Mouse (Mus musculus) ovary, postnatal 36 days (tissue): ENCODE results near the gene Pnpla5.
"Not testable (repeated sequence)": the region's sequence is repeated elsewhere in the genome, so short reads cannot be mapped to it uniquely, and the experiment has no call there.

Experiments
- DNase-seq: peaks from one replicate; pipeline ENCODE4 v3.0.0; 2022; ENCODE audit warnings: low spot score, mixed read lengths

Pnpla5 gene

DNA sequence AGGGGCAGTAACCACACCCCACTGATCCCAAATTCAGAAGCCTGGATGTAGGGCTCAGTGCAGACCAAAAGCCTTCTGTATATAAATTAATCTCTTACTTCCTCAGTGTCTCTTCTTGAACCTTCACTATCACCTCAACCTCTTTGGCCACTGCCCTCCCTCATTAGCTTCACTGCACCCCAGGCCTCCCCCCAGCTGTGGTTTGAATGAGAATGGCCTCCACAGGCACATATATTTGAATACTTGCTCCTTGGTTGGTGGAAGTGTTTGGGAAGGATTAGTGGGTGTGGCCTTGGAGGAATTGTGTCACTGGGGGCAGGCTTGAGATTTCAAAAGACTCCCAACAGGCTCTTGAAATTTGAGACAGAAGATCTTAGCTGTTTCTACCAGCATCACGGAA, 6.5 kb downstream of the Pnpla5 start:
- no peak for DNase-seq

DNA sequence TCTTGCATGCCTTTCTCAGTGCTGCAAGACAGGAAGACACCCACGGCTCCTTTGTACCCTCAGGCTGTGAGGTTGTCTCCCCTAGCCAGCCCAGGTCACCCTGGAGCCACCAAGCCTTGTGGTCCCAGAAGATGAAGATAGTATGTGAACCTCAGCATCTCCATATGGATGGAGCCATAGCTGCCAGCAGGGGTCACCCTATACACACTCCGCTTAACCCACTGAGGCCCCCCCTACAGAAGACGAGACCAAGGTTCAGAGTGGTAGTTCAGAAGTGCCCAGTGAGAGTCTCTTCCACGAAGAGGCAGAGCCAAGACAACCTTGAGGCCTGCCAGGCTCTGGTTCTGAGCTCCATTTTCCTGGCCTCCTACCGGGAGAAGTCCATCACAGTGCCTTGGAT, 7.2 kb downstream of the Pnpla5 start:
- DNase-seq, result no peak

DNA sequence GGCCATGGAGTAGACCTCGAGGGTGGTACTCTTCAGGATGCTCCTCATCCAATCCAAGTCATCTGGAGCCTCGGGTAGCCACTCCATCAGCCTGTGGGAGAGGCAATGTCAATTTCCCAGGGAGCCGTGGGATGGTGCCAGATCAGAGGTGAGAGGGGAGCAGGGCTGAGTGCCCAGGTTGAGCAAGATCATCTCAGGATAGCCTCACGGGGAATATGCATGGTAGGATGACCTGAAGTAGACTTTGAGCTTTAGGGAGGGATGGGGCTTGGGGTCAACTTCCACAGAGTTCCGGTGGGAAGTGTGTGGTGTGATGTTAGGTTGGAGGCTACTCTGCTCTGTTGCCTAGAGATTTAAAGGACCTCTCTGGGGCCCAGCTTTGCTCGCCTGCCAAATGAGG, 9.1 kb downstream of the Pnpla5 start:
- no peak for DNase-seq

DNA sequence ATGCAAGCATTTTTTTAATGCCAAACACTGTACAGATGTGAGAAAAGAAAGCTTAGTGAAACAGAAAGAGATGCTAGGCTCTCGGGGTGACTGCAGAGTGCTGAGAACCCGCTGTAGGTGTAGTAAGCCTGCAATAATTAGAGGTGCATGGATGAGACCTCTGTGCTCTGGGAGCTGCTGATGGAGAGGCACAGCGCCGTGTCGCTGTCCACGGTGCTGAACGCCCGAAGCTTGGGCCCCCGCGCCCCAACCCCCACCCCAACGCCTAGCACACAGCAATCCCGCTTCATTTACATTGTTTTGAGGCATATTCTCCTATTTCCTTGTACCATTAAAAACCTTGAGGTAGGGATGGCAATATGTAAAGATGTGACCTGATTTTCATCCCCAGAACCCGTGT, 14.1 kb downstream of the Pnpla5 start:
- peak; percentile 40 for DNase-seq

DNA sequence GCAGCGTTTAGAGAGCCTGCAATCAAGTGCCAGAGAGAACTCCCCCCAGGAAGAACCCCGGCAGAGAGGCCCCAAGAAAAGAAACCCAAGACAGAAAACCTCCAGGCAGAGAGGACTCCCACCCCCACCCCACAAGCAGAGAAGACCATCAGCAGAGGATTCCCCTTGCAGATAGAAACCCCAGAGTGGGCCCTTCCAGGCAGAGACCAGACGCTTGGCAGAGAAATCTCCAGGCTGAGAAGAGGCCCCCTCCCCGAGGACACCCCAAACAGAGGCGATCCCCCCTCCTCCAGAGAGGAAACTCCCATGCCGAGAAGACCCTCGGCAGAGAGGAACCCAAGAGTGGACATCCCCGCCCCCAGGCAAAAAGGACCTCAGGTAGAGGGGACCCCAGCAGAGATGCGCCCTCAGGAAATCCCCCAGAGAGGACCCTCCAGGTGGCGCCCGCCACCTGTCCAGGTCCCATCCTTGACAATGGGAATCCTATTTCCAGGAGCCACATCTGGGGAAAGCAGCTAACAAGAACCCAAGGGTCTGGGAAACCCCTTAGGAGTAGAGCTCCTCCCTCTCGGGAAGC, 17.0 kb downstream of the Pnpla5 start:
- no peak for DNase-seq

DNA sequence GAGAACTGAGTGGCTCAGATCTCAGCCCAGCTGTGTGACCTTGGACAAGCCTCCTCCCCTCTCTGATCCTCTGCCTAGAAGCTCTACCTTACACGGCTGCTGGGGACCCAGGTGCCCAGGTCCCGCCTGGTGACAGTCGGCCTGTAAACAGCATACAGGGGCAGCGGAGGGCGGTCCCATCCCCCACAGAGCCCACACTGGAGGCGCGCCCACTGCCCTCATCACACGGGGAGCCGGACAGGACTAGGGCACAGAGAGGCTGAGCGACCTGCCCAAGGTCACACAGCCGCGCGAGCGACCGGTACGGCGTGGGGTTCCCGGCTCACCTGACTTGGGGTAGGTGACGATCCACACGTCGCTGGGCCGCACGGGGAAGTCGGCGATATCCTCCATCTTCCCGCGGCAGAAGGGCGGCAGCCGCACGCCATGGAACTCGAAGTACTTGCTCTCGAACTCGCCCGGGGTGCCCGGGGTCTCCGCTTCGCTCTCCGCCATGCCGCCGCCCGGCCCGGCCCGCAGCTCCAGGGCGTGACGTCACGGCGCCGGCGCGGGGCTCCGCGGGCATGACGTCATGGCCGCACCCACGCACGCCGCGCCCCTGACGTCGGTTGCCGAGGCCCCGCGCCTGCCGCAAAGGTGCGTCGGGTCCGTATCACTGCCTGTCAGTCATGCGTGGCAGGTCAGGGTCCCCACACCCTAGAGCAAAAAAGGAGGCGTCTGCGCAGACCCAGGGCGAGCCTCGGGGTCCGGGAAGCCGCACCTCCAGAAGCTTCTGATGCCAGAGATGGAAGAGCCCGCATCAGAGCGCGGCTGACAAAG, 17.7 kb downstream of the Pnpla5 start, which contains the start of gene Sult4a1:
Gene Sult4a1 (minus strand): TSS at position 650 of the 819 bp plus-strand sequence.
- DNase-seq, result no peak

DNA sequence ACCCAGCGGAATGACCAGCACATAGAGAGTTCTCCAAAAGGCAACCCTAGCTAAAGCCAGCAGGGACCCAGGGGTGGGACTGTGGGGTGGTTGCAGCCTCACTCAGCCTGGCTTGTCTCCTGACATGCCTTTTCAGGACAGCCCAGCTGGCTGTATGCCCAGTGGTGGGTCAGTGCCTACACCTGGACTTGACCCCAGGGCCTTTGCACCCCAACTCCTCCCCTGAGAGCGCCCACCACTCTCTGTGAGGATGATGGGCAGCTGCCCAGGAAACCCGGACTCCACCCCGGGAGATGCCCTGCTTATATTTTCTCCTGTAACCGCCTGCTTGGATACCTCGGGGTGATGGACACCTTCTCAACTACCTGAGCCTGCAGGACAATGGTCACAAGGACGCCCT, 18.3 kb downstream of the Pnpla5 start:
- DNase-seq, result no peak

DNA sequence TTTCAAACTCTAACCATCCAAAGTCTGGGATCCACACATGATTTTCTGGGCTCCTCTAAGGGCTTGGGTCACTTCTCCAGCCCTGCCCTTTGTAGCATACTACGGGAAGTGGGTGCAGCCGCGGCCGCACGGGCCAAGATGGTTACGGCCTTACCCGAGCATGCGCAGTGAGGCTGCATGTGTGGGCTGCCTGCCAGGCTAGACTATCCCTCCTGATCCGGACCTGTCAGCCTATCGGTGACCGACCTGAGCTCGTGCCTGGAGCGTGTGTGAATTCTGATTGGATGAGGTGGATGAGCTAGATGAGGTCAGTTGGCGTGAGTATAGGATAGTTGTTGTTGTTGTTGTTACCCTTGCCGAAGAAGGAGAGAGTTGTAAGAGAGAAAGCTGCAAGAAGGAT, 25.4 kb downstream of the Pnpla5 start:
- not testable (repeated sequence) for DNase-seq

DNA sequence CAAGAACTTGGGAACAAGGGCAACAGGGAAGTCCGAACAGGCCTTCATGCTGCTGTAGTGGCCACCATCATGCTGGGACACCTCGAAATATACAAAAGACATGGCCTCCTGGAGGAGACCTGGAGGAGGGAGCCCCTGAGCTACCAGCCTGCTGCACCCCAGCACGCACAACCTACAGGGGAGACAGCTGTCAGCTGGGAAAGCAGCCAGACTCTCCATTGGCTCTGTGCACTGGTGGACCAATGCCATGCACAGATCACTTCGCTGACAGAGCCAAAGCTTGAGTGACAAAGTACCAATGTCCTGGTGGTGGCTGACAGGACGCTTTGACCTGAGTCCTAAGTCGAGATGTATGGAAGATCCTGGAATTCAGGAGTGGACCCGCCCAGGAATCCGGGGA, 26.9 kb downstream of the Pnpla5 start:
- no peak for DNase-seq

DNA sequence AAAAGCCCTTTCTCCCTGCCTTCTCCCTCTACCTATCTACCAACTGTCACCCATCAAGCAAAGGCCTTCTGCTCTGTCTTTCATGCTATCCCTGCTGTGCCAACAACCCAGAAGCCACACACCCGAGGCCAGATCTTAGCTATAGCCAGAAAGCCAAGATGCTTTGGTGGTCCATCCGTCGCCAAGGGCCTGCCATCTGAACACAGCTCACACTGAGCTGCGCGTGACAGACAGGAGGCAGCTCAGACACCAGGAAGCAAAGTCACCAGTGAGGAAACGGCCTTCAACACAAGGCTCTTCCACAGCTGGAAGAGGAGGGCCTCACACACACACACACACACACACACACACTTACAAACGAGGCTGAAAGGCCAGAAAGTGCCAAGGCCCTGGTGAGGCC, 28.1 kb downstream of the Pnpla5 start:
- no peak for DNase-seq

DNA sequence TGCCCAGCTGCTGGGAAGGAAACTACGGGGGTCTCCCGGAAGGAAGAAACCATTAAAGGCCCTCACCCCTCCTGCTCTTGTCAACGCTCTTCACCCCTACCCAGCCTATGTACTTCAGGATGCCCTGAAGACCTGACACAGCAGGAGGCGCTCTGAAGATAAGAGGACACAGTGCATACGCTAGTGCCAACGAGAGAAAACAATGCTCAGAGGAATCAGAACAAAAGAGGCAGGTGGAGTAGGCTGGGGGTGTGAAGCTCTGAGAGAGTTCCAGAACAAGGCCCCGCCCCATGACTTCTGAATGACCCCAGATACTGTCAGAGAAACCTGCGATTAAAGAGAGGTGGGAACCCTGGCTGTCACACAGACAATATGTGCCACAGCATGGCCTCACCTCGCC, 36.2 kb downstream of the Pnpla5 start:
- no peak for DNase-seq

DNA sequence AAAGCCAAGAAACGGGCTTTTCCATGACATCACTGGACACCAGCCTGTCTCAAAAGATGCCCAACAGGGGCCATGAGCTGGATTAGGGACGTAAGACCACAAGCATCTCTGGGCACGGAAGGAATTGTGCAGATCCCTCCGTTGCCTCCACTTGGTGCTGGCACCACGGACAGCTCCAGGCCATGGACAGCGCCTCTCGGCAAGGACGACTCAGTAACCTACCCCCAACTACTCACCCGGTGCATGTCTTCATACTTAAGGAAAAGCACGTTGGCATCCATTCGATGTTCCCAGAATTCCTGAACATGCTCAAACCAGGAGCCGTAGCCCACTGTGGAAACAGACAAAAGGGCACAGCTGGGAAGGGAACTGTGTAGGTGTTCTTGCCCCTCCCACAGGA, 36.6 kb downstream of the Pnpla5 start:
- peak; percentile 18 for DNase-seq

DNA sequence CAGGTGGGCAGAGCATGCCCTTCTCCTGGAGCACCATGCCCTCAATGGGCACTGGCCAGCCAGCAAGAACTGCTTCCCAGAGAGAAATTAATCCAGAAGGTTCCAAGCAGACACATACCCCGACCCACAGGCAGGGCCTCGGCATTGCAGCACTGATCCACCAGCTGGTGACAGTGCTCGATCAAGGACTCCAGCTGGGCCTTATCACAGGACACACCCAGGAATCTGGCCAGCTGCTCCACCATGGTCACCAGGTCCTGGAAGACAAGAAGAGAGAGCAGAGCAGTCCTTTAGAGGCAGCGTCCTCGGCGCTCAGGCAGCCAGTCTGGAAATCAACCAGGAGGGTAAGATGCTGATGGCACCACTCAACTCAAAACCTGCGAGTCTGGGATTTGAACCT, 42.9 kb downstream of the Pnpla5 start:
- no peak for DNase-seq

DNA sequence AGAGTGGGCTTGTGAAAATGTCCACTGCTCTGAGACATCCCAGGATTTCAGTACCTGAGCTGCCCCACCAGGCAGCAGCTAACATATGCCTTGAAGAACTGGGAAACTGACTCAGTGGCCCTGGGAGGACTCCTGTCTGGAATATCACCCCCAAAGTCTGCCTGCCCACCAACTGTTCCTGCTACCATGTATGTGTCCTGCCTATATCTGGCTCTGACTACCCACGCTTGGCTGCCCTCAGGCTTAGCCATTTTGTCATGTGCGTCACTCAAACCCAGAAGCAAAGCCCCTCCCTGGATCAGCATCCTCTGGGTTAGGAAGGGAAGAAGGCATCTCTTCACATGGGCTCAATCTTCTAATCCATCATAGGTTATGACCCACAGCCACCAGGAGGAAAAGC, 43.5 kb downstream of the Pnpla5 start:
- no peak for DNase-seq

DNA sequence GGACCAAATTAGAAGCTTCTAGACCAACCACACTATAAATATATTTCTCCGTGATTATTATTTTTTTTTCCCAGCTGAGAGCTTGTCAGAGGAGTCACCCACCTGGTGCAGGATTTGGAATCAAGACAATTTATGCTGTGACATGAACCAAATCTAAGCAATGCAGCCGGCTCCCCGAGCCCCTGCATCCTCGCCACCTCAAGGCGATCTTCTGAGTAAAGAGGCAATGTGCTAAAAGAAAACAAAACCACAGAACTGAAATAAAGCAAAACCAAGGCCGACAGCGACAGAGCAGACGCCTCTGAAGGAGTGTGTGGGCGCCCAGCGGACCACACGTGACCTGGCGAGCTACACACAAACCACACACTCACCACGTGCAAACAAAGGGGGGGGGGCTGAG, 44.3 kb downstream of the Pnpla5 start:
- no peak for DNase-seq

DNA sequence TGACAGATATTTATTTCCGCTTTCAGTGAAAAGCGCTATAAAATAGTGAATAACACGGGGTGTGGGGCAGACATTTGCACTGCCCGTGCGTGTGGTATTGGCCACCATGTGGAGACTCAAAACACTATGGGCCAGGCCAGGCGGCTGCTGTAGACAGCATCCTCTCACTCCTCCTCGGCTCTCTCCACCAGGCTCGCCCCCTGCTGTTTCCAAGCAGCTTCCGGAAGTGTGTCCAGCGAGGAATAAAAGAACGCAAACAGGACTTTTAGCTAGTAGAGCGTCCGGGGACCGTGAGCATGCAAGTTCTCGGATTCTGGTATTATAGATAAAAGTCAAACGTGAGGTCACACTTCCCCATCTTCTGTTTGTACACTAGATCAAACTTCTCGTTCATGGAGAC, 45.8 kb downstream of the Pnpla5 start:
- no peak for DNase-seq

DNA sequence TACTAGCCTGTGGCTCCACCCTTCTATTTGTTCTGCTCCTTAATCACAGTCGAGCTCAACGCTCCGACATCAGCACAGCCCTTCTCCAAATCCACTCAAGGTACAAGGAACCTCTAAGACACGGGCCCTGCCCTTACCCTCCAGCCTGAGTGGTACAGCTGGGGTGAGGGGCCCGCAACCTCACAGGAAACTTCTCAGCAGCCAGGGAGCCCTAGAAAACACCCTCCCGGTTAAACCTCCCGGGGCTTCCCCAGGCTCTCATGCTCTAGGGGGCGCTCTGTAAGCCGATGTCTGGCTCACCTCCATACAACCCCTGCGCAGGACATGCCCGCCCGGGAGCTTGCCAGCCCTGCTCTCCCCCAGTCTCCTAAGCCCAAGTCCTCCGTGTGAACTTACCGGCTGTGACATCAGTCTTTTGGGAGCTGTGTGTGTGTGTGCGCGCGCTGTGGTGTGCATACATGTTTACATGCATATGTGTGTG, 48.2 kb downstream of the Pnpla5 start:
- DNase-seq, result no peak

DNA sequence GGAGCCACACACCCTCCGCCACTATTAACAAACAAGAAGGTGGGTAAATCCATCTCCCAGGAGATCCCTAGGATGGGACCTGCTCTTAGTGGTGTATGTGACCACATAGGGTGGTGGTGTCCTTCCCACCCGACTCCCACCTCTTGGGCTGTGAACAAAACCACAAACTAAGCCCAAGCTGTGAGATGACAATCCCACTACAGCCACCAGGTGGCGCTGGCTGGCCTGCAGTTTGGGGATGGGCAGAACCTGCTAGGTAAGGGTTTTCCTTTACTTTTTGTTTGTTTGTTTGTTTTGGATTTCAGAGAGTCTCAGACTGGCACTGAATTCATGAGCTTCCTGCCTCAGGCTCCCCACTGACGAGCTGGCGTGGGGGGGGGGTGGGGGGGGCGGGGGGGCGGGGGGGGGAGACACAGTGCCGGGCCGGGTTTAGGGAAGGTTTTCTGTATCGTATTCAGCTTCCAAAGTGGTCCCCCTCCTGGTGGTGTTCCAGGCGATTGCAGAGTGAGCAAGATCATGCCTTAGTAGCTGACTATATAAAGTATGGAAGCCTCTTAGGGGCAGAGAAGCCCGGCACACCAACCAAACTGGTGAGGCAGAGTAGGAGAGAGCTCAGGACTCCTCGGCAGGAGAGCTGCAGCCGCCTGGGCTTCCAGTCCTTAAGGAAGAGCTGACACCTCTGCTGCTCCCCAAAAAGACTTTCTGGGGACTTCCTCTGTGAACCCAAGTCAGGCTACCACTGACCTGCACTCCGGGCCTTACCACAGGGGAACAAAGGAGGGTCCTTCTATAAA, 48.9 kb downstream of the Pnpla5 start:
- DNase-seq, result peak; percentile 52

DNA sequence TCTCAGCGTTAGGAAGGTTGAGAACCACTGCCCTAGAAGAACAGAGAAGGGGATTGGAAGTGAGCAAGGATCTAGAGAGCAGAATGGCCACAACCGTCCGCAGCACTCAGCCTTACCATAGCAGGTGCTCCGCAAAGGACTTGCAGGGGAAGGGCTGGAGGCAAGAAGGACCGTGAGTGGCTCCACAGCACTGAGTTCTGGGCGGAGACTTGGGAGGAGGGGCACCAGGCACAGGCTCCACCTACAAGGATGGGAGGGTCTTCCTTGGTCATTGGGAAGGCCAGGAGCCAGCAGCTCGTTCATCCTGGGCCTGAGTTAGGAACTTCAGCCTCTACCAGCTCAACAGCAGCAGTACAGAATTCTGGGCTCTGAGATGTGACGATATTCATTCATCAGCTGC, 49.9 kb downstream of the Pnpla5 start:
- no peak for DNase-seq

DNA sequence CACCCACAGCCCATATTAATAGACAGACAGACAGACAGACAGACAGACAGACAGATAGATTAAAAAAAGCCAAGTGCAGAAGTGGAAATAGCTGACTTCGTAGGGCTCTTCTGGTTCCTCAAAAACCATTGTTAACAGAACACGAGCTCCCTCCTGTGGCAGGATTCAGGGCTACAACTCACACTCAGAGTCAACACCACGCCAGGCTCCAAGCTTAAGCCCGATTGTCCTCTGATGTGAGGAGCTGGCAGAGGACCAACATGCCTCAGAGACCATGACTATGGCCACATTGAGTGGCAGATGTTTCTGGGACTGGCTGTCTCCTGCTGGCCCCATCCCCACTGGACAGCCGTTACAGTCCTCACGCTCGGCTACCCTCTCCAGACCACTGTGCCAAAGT, 50.7 kb downstream of the Pnpla5 start:
- DNase-seq, result no peak

DNA sequence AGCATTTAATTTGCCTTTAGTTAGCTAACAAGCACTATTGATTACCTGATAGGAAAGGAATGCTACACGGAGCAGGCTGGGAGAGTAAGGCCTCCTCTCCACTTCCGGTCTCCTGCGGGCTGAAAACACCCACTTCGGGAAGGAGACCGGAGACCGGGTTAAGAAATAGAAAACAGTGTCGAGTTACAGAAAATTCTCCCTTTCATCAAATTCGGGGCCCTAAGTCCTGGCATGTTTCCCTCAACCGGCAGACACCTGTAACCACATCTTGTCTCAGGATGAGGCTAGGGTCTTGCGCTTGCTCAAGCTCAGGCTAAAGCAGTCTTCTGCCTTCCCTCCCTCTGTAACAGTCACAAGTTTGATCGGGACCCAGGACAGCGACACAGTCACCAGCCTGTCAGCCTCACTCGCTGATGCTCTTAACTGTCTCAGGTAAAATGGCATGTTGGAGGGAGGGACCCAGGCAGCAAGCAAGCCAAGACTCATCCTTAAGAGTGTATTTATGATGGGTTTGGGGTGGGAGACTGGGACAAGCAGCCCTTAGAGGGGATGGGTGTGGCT, 52.8 kb downstream of the Pnpla5 start:
- DNase-seq, result no peak

DNA sequence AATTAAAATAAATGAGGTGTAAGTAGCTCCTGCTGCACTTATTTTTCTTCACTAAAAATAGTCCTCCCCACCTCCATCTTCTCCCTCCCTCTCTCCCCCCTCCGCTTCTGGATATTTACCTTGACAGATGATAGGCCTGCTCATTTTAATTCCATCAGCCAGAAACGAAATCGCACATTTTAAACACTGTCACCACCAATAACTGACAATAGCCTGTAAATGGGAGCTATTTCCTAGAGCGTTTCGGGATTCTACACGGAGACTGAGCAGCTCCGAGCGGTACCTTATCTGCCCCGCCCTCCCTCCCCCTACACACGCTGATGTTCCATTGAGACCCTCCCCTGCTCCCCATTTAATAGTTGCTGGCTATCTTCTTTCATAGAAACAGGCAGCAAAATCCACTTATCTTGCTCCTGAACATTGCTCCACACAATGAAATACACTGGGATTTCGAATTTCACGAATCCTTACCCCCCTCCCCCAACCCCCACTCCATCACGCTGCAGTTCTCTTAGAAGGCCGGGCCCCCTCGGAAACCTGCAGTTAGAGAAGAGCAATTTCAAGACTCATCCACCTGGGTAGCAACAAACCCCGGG, 53.4 kb downstream of the Pnpla5 start:
- DNase-seq, result no peak
